8 mouse cellular contexts compared by ENCODE assay signal in genomic region chr16:21608176-21608865, GRCm38 (mm10).
A peak's percentile ranks its signal among the peaks of the same experiment; 100 is the strongest.
DNase-seq lines count a peak whose midpoint lies in the region; ATAC-seq and TF ChIP-seq lines count a peak whose summit lies in the region.

No protein-coding gene starts in this region.

- no peak for TF ChIP-seq CTCF in heart, postnatal 0 days (IDR thresholded peaks at IDR 0.05; ENCODE audit: low read depth)

- no peak for TF ChIP-seq EP300 in heart, postnatal 0 days (IDR thresholded peaks at IDR 0.05; ENCODE audit: low read depth)

- no peak overlapping the region for H3K4me3 ChIP-seq in heart, postnatal 0 days (ENCODE audit: low read depth, low read length)
- no peak overlapping the region for H3K4me3 ChIP-seq in midbrain, embryonic 11.5 days (ENCODE audit: low read depth, low read length)

- H3K27me3 ChIP-seq in heart, postnatal 0 days (ENCODE audit: control insufficient read depth, insufficient read depth, low read length): no peaks in the 10 kb centered on the region
- H3K27me3 ChIP-seq in midbrain, embryonic 11.5 days (ENCODE audit: control insufficient read depth, insufficient read depth, low read length): no peaks in the 10 kb centered on the region

- peak; percentile 71 for ATAC-seq in heart, postnatal 0 days (ENCODE audit: insufficient read depth, low read depth)
- peak; percentile 52; the same call in 1 of the 2 replicates for ATAC-seq in midbrain, embryonic 11.5 days (ENCODE audit: low FRiP score)

- no peaks in the 10 kb centered on the region for H3K9me3 ChIP-seq in heart, postnatal 0 days (replicated peaks; ENCODE audit: control insufficient read depth, low read length)
- H3K9me3 ChIP-seq in midbrain, embryonic 11.5 days (ENCODE audit: control insufficient read depth, low read length): no peaks in the 10 kb centered on the region

- H3K9ac ChIP-seq in heart, postnatal 0 days (replicated peaks; ENCODE audit: low read depth, low read length): no peak overlapping the region
- no peak overlapping the region for H3K9ac ChIP-seq in midbrain, embryonic 11.5 days (ENCODE audit: low read length)

- peak overlapping the region; percentile 75 for H3K27ac ChIP-seq in heart, postnatal 0 days (ENCODE audit: low read depth)
- H3K27ac ChIP-seq in midbrain, embryonic 11.5 days (ENCODE audit: low read depth, low read length): no peak overlapping the region

- H3K4me2 ChIP-seq in heart, postnatal 0 days (ENCODE audit: low read depth, low read length): no peak overlapping the region
- no peak overlapping the region for H3K4me2 ChIP-seq in midbrain, embryonic 11.5 days

- peaks cover 34% of the 10 kb centered on the region for H3K4me1 ChIP-seq in heart, postnatal 0 days (ENCODE audit: control insufficient read depth, insufficient read depth)
- no peaks in the 10 kb centered on the region for H3K4me1 ChIP-seq in midbrain, embryonic 11.5 days (ENCODE audit: control insufficient read depth, insufficient read depth, low read length)

- no peaks in the 10 kb centered on the region for H3K36me3 ChIP-seq in heart, postnatal 0 days (replicated peaks; ENCODE audit: control insufficient read depth, insufficient read depth, low read length)
- no peaks in the 10 kb centered on the region for H3K36me3 ChIP-seq in midbrain, embryonic 11.5 days (ENCODE audit: control insufficient read depth, insufficient read depth, low read length)

- WGBS in heart, postnatal 0 days: 41% methylated on average over 10 of the region's 10 CpGs
- 77% methylated on average over 10 of the region's 10 CpGs for WGBS in midbrain, embryonic 11.5 days

- DNase-seq in cerebellum, postnatal 25 days: peak; percentile 14 to 26
- no peak for DNase-seq in cerebellum, postnatal 36 days
- DNase-seq in kidney, postnatal 4 days: peak; percentile 33 to 43
- no peak for DNase-seq in kidney, adult 18-20 months
- DNase-seq in heart, postnatal 0 days (ENCODE audit: low spot score): peak; percentile 61
- DNase-seq in midbrain, embryonic 11.5 days (ENCODE audit: low spot score, missing footprints): no peak
- DNase-seq in gastrocnemius, adult 18-20 months (ENCODE audit: low spot score): no peak
- DNase-seq in urinary bladder, adult 2 months (ENCODE audit: low spot score): no peak

Comparison
In these comparisons a context has a peak if more than half of its experiments do, and no peak if none do; other contexts are left out.
1. DNase-seq: peak in cerebellum, postnatal 25 days (2 of 2), kidney, postnatal 4 days (2 of 2) and heart, postnatal 0 days (single experiment); none in cerebellum, postnatal 36 days (0 of 2), kidney, adult 18-20 months (single experiment), midbrain, embryonic 11.5 days (single experiment), gastrocnemius, adult 18-20 months (single experiment) and urinary bladder, adult 2 months (single experiment).